Mouse (Mus musculus): ENCODE measurements at regions not wholly inside any gene's neighbourhood (a gene's known extent, or its start where the extent isn't known, plus 50 kb on each side); places are given as distances from the start of the nearest gene placed in this dataset.
"Not testable (repeated sequence)": the region's sequence is repeated elsewhere in the genome, so short reads cannot be mapped to it uniquely, and the experiment has no call there.

DNA sequence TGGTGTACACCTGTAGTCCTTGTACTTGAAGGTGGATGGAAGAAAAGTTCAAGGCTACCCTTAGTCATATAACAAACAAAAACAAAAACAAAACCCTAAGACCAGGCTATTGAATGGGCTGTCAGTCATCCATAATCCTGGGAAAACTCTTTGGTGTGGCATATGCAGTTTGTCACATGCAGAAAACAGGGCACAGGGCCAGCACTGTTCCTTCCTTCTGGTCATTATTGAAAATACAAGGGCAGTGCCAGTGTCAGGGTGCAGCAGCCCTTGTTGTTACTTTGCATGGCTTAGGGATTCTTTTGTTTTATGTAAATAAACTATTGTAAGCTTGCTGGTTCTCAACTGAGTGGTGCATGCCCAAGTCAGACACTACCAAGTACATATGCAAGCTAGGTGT lies 623.1 kb upstream of the Chrm3 start:
- Histone ChIP-seq H3K27ac (ENCODE audit: low read depth, low read length) (no peak overlapping the region), H3K27me3 (replicated peaks; ENCODE audit: control insufficient read depth, insufficient read depth, low read length) (no peaks in the 10 kb centered on the region), H3K36me3 (ENCODE audit: control insufficient read depth, insufficient read depth, low read length) (no peaks in the 10 kb centered on the region), H3K9ac (ENCODE audit: low read length) (no peak overlapping the region), H3K4me3 (ENCODE audit: low read depth, low read length) (no peak overlapping the region), H3K9me3 (replicated peaks; ENCODE audit: control insufficient read depth, low read length) (no peaks in the 10 kb centered on the region), H3K4me1 (ENCODE audit: control insufficient read depth, insufficient read depth, low read length) (no peaks in the 10 kb centered on the region), H3K4me2 (ENCODE audit: low read length) (no peak overlapping the region)
- ATAC-seq (no peak), DNase-seq (ENCODE audit: low spot score) (no peak)

DNA sequence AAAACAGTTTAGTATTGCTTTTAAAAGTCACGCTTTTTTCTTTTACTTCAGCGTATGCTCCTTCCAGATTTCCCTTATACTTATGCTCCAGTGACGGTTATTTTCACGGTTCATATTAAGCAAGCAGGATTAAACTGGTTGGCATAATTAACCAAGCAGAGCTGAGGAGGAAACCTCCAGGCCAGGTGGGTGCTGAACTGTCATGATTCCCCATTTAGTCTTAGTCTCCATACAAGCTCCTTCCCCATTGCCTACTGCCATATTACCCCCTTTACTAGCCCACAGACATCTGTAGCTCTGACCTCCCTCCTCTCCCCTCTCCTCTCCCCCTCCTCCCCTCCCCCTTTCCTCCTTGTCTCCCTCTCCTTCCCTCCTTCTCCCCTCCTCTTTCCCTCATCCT lies 621.9 kb upstream of the Chrm3 start:
- Histone ChIP-seq H3K4me1 (ENCODE audit: control insufficient read depth, insufficient read depth, low read length) (no peaks in the 10 kb centered on the region), H3K36me3 (ENCODE audit: control insufficient read depth, insufficient read depth, low read length) (no peaks in the 10 kb centered on the region), H3K4me3 (ENCODE audit: low read depth, low read length) (no peak overlapping the region), H3K9ac (ENCODE audit: low read length) (no peak overlapping the region), H3K27ac (ENCODE audit: low read depth, low read length) (no peak overlapping the region), H3K27me3 (replicated peaks; ENCODE audit: control insufficient read depth, insufficient read depth, low read length) (no peaks in the 10 kb centered on the region), H3K9me3 (replicated peaks; ENCODE audit: control insufficient read depth, low read length) (no peaks in the 10 kb centered on the region), H3K4me2 (ENCODE audit: low read length) (no peak overlapping the region)
- no peak for ATAC-seq
- DNase-seq (ENCODE audit: low spot score): no peak
- 70% methylated on average over 4 of the region's 4 CpGs for WGBS

DNA sequence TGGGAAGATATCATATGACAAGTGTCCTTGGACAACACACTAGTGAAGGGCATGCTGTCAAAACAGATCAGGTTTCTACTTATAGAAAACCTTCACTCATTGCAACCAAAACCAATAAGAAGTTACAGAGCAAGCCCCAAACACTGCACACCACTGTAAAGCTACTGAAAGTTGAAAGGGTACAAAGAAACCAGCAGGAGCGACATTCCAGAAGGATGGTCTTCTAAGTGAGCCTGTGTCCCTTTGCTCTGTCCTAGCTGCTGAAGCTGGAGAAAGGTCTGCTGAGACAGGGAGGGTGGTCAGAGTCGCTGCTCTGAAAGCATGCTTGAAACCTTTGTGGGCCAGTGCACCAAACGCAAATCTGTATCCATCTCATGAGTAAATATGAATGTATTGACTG lies 611.3 kb upstream of the Chrm3 start:
- Histone ChIP-seq H3K4me3 (ENCODE audit: low read depth, low read length) (no peak overlapping the region), H3K36me3 (ENCODE audit: control insufficient read depth, insufficient read depth, low read length) (no peaks in the 10 kb centered on the region), H3K4me2 (ENCODE audit: low read length) (no peak overlapping the region), H3K9ac (ENCODE audit: low read length) (no peak overlapping the region), H3K4me1 (ENCODE audit: control insufficient read depth, insufficient read depth, low read length) (no peaks in the 10 kb centered on the region), H3K27ac (ENCODE audit: low read depth, low read length) (no peak overlapping the region), H3K9me3 (replicated peaks; ENCODE audit: control insufficient read depth, low read length) (no peaks in the 10 kb centered on the region), H3K27me3 (replicated peaks; ENCODE audit: control insufficient read depth, insufficient read depth, low read length) (no peaks in the 10 kb centered on the region)
- no peak for ATAC-seq
- DNase-seq (ENCODE audit: low spot score): no peak
- 60% methylated on average over 3 of the region's 3 CpGs for WGBS

DNA sequence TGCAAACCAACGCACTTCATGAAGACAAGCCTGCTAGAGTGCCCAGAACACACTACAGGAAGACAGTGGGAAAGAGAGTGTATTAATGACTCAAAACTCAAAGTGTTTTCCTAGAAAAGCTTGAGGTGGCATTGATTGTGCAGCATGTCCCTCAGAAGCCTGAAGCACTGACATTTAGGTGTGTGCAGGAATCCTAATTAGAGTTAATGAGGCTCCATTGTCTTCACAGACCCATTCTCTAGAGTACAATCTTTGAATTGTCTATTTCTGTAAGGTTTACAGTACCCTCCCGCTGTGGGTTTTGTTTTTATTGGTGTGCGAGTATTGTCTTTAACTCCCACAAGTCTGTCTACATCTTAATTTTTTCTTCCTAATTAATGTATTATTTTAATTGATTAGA lies 610.1 kb upstream of the Chrm3 start:
- Histone ChIP-seq H3K9me3 (replicated peaks; ENCODE audit: control insufficient read depth, low read length) (no peaks in the 10 kb centered on the region), H3K27ac (ENCODE audit: low read depth, low read length) (no peak overlapping the region), H3K36me3 (ENCODE audit: control insufficient read depth, insufficient read depth, low read length) (no peaks in the 10 kb centered on the region), H3K9ac (ENCODE audit: low read length) (no peak overlapping the region), H3K4me2 (ENCODE audit: low read length) (no peak overlapping the region), H3K27me3 (replicated peaks; ENCODE audit: control insufficient read depth, insufficient read depth, low read length) (no peaks in the 10 kb centered on the region), H3K4me1 (ENCODE audit: control insufficient read depth, insufficient read depth, low read length) (no peaks in the 10 kb centered on the region), H3K4me3 (ENCODE audit: low read depth, low read length) (no peak overlapping the region)
- 58% methylated on average over 3 of the region's 3 CpGs for WGBS
- DNase-seq (ENCODE audit: low spot score) (no peak), ATAC-seq (no peak)

DNA sequence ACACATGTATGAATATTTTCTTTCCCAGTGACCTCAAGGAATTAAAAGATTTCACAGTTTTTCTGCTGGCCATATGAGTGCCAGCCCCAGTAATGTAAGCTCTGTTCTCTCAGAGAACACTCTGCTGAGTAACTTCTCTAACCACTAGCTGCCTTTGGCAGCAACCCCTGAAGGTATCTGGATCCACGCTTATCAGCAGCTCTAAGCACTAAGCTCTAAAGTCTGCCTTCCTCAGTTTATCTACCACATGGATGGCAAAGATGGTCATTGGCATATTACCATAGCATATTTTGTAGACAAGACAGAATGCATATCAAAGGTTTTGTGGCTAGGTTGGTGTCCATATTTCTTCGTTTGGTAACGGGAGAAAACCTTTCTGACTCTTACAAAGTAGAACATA lies 592.3 kb upstream of the Chrm3 start:
- 92% methylated on average over 3 of the region's 3 CpGs for WGBS
- H3K4me3 ChIP-seq (ENCODE audit: low read depth, low read length): no peak overlapping the region
- H3K9me3 ChIP-seq (replicated peaks; ENCODE audit: control insufficient read depth, low read length): no peaks in the 10 kb centered on the region
- no peaks in the 10 kb centered on the region for H3K4me1 ChIP-seq (ENCODE audit: control insufficient read depth, insufficient read depth, low read length)
- no peak overlapping the region for H3K27ac ChIP-seq (ENCODE audit: low read depth, low read length)
- no peaks in the 10 kb centered on the region for H3K27me3 ChIP-seq (replicated peaks; ENCODE audit: control insufficient read depth, insufficient read depth, low read length)
- no peaks in the 10 kb centered on the region for H3K36me3 ChIP-seq (ENCODE audit: control insufficient read depth, insufficient read depth, low read length)
- ATAC-seq (no peak), DNase-seq (ENCODE audit: low spot score) (no peak)
- H3K4me2 ChIP-seq (ENCODE audit: low read length): no peak overlapping the region
- H3K9ac ChIP-seq (ENCODE audit: low read length): no peak overlapping the region

DNA sequence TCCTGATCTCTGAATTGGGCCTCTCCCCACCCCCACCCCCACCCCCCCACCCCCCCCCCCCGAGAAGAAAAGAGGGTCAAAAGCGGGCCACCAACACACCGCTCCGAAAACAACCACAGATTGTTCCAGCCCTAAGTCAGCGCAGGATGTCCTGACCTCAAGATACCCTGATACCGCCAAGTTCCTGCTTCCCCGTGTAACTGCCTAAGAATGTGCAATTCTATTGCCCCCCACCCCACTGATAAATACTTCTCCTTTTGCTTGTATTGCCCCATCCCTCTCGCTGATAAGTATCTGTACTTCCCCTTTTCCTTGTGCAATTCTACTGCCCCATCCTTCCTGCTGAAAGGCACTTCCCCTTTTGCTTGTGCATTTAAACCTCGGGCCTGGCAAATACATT lies 590.0 kb upstream of the Chrm3 start:
- H3K27ac ChIP-seq (ENCODE audit: low read depth, low read length); H3K9ac ChIP-seq (ENCODE audit: low read length); H3K27me3 ChIP-seq (replicated peaks; ENCODE audit: control insufficient read depth, insufficient read depth, low read length); ATAC-seq; H3K36me3 ChIP-seq (ENCODE audit: control insufficient read depth, insufficient read depth, low read length); H3K9me3 ChIP-seq (replicated peaks; ENCODE audit: control insufficient read depth, low read length); H3K4me3 ChIP-seq (ENCODE audit: low read depth, low read length); H3K4me1 ChIP-seq (ENCODE audit: control insufficient read depth, insufficient read depth, low read length); H3K4me2 ChIP-seq (ENCODE audit: low read length); DNase-seq (ENCODE audit: low spot score): not testable (repeated sequence)
- 90% methylated on average over 7 of the region's 9 CpGs for WGBS

DNA sequence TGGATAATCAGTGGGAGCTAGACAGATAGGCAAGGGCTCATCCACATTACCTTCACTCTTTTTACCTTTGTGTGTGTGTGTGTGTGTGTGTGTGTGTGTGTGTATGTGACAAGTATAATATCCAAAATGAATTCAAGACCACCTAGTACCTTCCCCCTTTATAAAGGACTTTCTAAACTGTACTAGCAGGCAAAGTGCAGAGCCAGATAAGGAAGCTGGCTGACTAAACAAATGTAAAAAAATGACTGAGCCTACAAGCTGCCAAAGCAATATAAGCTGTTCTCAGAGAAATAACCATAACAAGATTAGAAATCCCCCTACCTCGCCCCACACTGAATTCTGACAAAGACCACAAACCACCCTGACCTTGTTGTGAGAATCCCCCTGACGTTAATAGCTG lies 586.8 kb upstream of the Chrm3 start:
- H3K9me3 ChIP-seq (replicated peaks; ENCODE audit: control insufficient read depth, low read length): no peaks in the 10 kb centered on the region
- no peak for ATAC-seq
- H3K4me1 ChIP-seq (ENCODE audit: control insufficient read depth, insufficient read depth, low read length): no peaks in the 10 kb centered on the region
- WGBS: 82% methylated on average over 2 of the region's 2 CpGs
- H3K4me2 ChIP-seq (ENCODE audit: low read length): no peak overlapping the region
- no peaks in the 10 kb centered on the region for H3K36me3 ChIP-seq (ENCODE audit: control insufficient read depth, insufficient read depth, low read length)
- no peak for DNase-seq (ENCODE audit: low spot score)
- H3K27me3 ChIP-seq (replicated peaks; ENCODE audit: control insufficient read depth, insufficient read depth, low read length): no peaks in the 10 kb centered on the region
- no peak overlapping the region for H3K9ac ChIP-seq (ENCODE audit: low read length)
- H3K4me3 ChIP-seq (ENCODE audit: low read depth, low read length): no peak overlapping the region
- H3K27ac ChIP-seq (ENCODE audit: low read depth, low read length): no peak overlapping the region

DNA sequence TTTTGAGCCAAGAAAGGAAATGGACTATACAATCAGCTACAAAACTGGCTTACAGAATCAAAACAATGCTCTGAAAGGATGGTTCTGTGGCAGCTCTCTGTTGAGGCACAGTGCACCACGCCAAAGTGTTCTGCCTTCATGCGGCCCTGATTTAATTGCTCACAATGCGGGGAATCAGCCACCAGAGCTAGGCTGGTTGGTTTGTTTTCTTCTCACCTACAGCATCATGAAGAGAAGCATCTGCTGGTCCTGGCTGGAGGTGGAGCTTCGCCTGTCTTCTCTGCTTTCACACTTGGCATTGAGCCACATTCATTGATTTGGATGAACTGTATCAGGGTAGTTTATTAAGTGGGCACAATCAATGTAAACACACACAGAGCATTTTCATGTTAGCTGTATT lies 583.2 kb upstream of the Chrm3 start:
- 44% methylated on average over 4 of the region's 4 CpGs for WGBS
- DNase-seq (ENCODE audit: low spot score): peak; percentile 60
- Histone ChIP-seq H3K4me1 (ENCODE audit: control insufficient read depth, insufficient read depth, low read length) (no peaks in the 10 kb centered on the region), H3K9me3 (replicated peaks; ENCODE audit: control insufficient read depth, low read length) (no peaks in the 10 kb centered on the region), H3K27me3 (replicated peaks; ENCODE audit: control insufficient read depth, insufficient read depth, low read length) (no peaks in the 10 kb centered on the region), H3K27ac (ENCODE audit: low read depth, low read length) (no peak overlapping the region), H3K4me2 (ENCODE audit: low read length) (no peak overlapping the region), H3K9ac (ENCODE audit: low read length) (no peak overlapping the region), H3K36me3 (ENCODE audit: control insufficient read depth, insufficient read depth, low read length) (no peaks in the 10 kb centered on the region), H3K4me3 (ENCODE audit: low read depth, low read length) (no peak overlapping the region)
- peak; percentile 71; the same call in 1 of the 2 replicates for ATAC-seq

DNA sequence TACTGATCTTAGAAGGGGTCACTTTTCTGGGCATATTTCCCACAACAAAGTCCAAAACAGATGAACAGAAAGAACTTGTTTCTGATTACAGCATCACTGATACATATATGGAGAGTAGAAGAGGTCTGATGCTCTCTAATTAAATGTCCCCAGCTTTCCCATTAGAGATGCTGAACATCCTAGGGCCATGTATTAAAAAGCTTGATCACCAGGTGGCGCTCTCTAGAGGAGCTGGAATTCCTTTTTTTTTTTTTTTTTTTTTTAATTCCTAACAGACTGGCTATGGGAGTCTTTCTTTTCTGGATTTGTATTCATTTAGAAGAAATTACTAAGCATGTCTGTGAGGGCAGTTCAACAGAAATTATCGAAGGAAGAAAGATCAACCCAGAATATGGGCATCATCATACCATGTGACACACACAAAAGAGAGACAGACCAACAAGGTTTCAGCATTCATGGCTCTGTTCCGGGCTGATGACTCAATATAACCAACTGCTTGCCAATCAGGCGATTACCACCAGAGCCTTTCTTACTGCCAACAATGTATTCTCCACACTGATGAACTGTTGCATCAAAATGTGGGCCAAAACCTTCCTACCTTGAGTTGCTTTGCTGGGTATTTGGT lies 581.5 kb upstream of the Chrm3 start:
- Histone ChIP-seq H3K27ac (ENCODE audit: low read depth, low read length) (no peak overlapping the region), H3K36me3 (ENCODE audit: control insufficient read depth, insufficient read depth, low read length) (no peaks in the 10 kb centered on the region), H3K4me3 (ENCODE audit: low read depth, low read length) (no peak overlapping the region), H3K4me2 (ENCODE audit: low read length) (no peak overlapping the region), H3K27me3 (replicated peaks; ENCODE audit: control insufficient read depth, insufficient read depth, low read length) (no peaks in the 10 kb centered on the region), H3K9me3 (replicated peaks; ENCODE audit: control insufficient read depth, low read length) (no peaks in the 10 kb centered on the region), H3K9ac (ENCODE audit: low read length) (no peak overlapping the region), H3K4me1 (ENCODE audit: control insufficient read depth, insufficient read depth, low read length) (no peaks in the 10 kb centered on the region)
- ATAC-seq (no peak), DNase-seq (ENCODE audit: low spot score) (peak; percentile 23)
- 37% methylated on average over 4 of the region's 4 CpGs for WGBS
